Mouse (Mus musculus): Measurements from ENCODE around the gene Irf8. TPM values are rescaled to one million over a fixed set of nuclear protein-coding genes. Genes with fewer than 3 reads are reported as not detected.

The Irf8 gene
- 4.2 and 4.8 TPM in 2 replicates for polyA plus RNA-seq (2015; fragmentation: Nextera tagmentation; extraction: Ambion mirVana)

DNA sequence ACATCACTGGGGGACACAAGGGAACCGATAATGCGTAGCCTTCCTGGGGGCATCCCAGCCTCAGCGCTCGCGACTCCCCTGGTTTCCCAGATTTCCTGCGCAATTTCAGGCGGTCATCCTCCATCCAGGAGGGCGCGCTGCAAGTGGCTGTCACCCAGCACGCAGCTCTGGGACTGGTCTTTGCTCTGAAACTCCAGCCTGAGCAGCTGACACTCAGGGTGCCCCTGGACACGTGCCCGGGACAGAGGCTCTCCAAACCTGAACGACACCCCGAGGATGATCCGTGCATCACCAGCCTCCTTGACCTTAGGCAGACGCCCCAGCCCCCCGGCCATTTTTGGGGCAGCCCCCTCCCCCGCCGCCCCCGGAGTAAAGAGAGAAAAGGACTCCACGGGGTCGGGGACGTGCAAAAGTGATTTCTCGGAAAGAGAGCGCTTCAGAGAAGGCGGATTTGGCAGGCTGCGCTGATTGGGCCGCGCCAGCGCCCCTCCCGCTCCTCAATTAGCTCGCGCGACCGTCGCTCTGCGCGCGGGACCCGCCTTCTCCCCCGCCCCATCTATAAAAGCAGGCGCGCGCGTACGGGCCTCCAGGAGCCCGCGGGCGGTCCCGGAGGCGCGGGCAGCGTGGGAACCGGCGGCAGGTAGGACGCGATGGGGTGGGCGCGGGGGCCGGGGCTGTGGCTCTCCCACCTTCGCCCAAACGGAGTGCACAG is at the start of gene Irf8:
Irf8 (plus strand) TSS at position 589 of the 712 bp plus-strand sequence.
- peak within 1 kb of the TSS; percentile 61 for H3K4me3 ChIP-seq (ENCODE audit: low read length)
- H3K27me3 ChIP-seq (replicated peaks; ENCODE audit: control insufficient read depth, insufficient read depth, low read length) = peaks cover 20% of the 10 kb centered on the region
- under 1% methylated on average over 50 of the region's 62 CpGs for WGBS
- peaks cover 6% of the 10 kb centered on the region for H3K4me1 ChIP-seq (ENCODE audit: control insufficient read depth, insufficient read depth, low read depth, low read length)
- no peaks in the 10 kb centered on the region for H3K36me3 ChIP-seq (ENCODE audit: control insufficient read depth, insufficient read depth, low read length)
- H3K9ac ChIP-seq (ENCODE audit: low read depth, low read length) = peak within 1 kb of the TSS; percentile 65
- no peaks in the 10 kb centered on the region for H3K9me3 ChIP-seq (ENCODE audit: control insufficient read depth, low read length)
- ATAC-seq = peak; percentile 91
- no peak within 1 kb of the TSS for H3K27ac ChIP-seq (ENCODE audit: low read depth, low read length)
- H3K4me2 ChIP-seq (ENCODE audit: low read length) = peak within 1 kb of the TSS; percentile 98

DNA sequence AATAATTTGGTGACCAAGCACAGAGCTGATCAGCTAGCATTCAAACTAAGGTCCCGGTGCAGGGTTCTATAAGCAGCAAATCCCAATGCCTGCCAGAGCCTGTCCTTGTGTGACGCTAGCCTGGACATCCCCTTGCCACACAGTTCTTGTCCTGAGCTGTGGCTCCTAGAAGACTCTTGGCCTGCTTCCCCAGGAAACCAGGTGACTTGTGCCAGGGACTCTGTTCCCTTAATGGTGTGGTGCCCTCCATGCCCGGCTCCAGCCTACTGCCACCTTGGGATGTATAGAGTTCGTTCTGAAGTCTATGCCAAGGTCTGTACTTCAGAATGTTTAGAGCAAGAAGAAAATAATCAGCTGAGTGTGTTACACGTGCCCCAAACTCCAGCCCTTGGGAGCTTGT is 49.6 kb upstream of the Irf8 start:
- Histone ChIP-seq H3K4me2 (ENCODE audit: low read length) (no peak overlapping the region), H3K4me1 (ENCODE audit: control insufficient read depth, insufficient read depth, low read depth, low read length) (no peaks in the 10 kb centered on the region), H3K4me3 (ENCODE audit: low read length) (no peak overlapping the region), H3K27ac (ENCODE audit: low read depth, low read length) (no peak overlapping the region), H3K9me3 (ENCODE audit: control insufficient read depth, low read length) (no peaks in the 10 kb centered on the region), H3K36me3 (ENCODE audit: control insufficient read depth, insufficient read depth, low read length) (no peaks in the 10 kb centered on the region), H3K27me3 (replicated peaks; ENCODE audit: control insufficient read depth, insufficient read depth, low read length) (no peaks in the 10 kb centered on the region), H3K9ac (ENCODE audit: low read depth, low read length) (no peak overlapping the region)
- 83% methylated on average over 5 of the region's 5 CpGs for WGBS
- ATAC-seq = no peak

DNA sequence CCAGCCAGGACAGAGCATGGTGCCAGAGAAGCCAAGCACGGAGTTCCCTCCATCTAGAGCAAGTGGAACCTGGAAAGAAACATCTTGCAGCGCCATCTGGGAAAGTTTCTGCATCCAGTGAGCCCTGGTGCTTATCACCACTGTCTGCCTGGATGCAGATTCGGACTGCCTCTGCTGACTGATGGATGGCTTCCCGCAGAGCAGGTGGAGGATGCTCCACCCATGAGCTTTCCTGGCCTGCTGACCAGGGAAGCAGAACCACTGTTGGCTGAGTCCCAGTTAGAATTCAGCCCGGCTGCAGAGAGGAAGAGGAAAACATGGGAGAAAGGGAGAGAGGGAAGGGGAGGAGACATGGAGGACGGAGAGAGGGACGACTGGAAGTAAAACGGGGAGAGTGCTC is 48.4 kb upstream of the Irf8 start:
- H3K4me2 ChIP-seq (ENCODE audit: low read length) = no peak overlapping the region
- no peaks in the 10 kb centered on the region for H3K4me1 ChIP-seq (ENCODE audit: control insufficient read depth, insufficient read depth, low read depth, low read length)
- H3K9ac ChIP-seq (ENCODE audit: low read depth, low read length) = no peak overlapping the region
- no peaks in the 10 kb centered on the region for H3K27me3 ChIP-seq (replicated peaks; ENCODE audit: control insufficient read depth, insufficient read depth, low read length)
- no peak overlapping the region for H3K27ac ChIP-seq (ENCODE audit: low read depth, low read length)
- no peak for ATAC-seq
- H3K4me3 ChIP-seq (ENCODE audit: low read length) = no peak overlapping the region
- H3K36me3 ChIP-seq (ENCODE audit: control insufficient read depth, insufficient read depth, low read length) = no peaks in the 10 kb centered on the region
- 68% methylated on average over 8 of the region's 8 CpGs for WGBS
- H3K9me3 ChIP-seq (ENCODE audit: control insufficient read depth, low read length) = no peaks in the 10 kb centered on the region

DNA sequence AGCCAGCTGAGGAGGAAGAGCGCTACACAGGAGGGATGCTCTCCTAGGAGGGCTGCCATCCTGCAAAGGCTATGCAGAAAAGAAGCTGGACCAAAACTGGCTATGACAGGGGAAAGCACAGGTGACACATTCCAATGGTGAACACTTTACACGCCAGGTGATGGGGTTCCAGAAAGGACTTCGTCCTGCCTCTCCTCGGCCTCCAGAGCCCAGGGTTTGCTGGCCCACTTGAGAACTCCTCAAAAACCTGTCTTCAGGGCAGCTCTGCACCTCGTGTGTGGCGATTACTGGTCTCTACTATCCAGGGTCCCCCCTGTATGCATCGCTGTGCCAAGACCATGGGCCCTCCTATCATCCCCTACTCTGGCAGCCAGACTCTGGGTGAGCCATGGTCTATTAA is 47.6 kb upstream of the Irf8 start:
- 86% methylated on average over 7 of the region's 7 CpGs for WGBS
- H3K27ac ChIP-seq (ENCODE audit: low read depth, low read length) = no peak overlapping the region
- no peaks in the 10 kb centered on the region for H3K9me3 ChIP-seq (ENCODE audit: control insufficient read depth, low read length)
- no peaks in the 10 kb centered on the region for H3K4me1 ChIP-seq (ENCODE audit: control insufficient read depth, insufficient read depth, low read depth, low read length)
- no peak for ATAC-seq
- no peak overlapping the region for H3K4me2 ChIP-seq (ENCODE audit: low read length)
- H3K4me3 ChIP-seq (ENCODE audit: low read length) = no peak overlapping the region
- no peaks in the 10 kb centered on the region for H3K27me3 ChIP-seq (replicated peaks; ENCODE audit: control insufficient read depth, insufficient read depth, low read length)
- H3K9ac ChIP-seq (ENCODE audit: low read depth, low read length) = no peak overlapping the region
- no peaks in the 10 kb centered on the region for H3K36me3 ChIP-seq (ENCODE audit: control insufficient read depth, insufficient read depth, low read length)

DNA sequence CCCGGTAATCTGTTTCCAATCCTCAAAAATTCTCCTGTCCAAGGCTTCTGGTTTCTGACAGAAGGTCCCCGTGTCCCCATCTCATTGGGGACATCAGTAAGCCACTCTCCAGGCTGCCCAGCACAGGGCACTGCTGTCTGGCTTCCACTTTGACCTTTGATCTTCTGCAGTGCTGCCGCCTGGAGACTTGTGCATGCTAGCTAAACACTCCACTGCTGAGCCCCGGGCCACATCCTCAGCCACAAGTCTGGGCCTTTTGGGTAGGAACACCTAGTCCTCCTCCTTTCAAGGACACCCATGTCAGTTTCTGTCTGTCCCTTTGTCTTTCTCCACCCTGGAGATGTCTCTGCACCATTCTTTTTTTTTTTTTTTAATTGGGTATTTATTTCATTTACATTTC is 43.2 kb upstream of the Irf8 start:
- Histone ChIP-seq H3K27me3 (replicated peaks; ENCODE audit: control insufficient read depth, insufficient read depth, low read length) (no peaks in the 10 kb centered on the region), H3K36me3 (ENCODE audit: control insufficient read depth, insufficient read depth, low read length) (no peaks in the 10 kb centered on the region), H3K27ac (ENCODE audit: low read depth, low read length) (no peak overlapping the region), H3K4me3 (ENCODE audit: low read length) (no peak overlapping the region), H3K9me3 (ENCODE audit: control insufficient read depth, low read length) (no peaks in the 10 kb centered on the region), H3K9ac (ENCODE audit: low read depth, low read length) (no peak overlapping the region), H3K4me1 (ENCODE audit: control insufficient read depth, insufficient read depth, low read depth, low read length) (peaks cover 6% of the 10 kb centered on the region), H3K4me2 (ENCODE audit: low read length) (no peak overlapping the region)
- 73% methylated on average over 4 of the region's 4 CpGs for WGBS
- ATAC-seq = no peak

DNA sequence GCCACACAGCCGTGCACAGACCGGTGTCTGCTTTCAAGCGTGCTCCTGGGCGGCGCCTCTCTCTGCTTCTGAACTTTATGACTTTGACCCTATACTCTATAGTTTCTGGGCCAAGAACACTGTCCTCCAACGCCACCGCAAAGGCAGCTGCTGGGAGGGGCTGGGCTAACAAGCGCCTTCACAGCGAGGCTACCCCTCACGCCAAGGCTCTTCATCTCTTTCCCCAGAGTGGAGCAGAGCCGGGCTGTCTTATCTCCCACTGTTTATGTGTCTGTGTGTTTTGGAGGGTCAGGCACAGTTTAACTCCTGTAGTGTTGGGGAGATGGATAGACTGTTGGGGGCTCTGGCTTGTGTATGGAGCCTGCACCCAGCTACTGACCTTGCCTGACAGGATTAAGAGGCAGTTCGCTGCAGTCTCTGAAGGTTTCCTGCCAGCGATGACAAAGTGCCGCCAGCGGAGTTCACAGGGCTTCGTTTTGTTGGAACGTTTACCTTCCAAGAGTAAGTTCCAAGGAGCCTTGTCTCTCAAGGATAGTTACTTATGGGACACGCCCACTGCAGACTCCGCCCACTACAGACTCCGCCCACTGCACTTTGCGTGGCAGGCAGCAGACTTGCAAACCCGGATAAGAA is 42.2 kb upstream of the Irf8 start:
- Histone ChIP-seq H3K9me3 (ENCODE audit: control insufficient read depth, low read length) (no peaks in the 10 kb centered on the region), H3K4me3 (ENCODE audit: low read length) (no peak overlapping the region), H3K4me1 (ENCODE audit: control insufficient read depth, insufficient read depth, low read depth, low read length) (peaks cover 6% of the 10 kb centered on the region), H3K36me3 (ENCODE audit: control insufficient read depth, insufficient read depth, low read length) (no peaks in the 10 kb centered on the region), H3K9ac (ENCODE audit: low read depth, low read length) (no peak overlapping the region), H3K27ac (ENCODE audit: low read depth, low read length) (no peak overlapping the region), H3K27me3 (replicated peaks; ENCODE audit: control insufficient read depth, insufficient read depth, low read length) (no peaks in the 10 kb centered on the region), H3K4me2 (ENCODE audit: low read length) (no peak overlapping the region)
- 54% methylated on average over 22 of the region's 22 CpGs for WGBS
- ATAC-seq = no peak

DNA sequence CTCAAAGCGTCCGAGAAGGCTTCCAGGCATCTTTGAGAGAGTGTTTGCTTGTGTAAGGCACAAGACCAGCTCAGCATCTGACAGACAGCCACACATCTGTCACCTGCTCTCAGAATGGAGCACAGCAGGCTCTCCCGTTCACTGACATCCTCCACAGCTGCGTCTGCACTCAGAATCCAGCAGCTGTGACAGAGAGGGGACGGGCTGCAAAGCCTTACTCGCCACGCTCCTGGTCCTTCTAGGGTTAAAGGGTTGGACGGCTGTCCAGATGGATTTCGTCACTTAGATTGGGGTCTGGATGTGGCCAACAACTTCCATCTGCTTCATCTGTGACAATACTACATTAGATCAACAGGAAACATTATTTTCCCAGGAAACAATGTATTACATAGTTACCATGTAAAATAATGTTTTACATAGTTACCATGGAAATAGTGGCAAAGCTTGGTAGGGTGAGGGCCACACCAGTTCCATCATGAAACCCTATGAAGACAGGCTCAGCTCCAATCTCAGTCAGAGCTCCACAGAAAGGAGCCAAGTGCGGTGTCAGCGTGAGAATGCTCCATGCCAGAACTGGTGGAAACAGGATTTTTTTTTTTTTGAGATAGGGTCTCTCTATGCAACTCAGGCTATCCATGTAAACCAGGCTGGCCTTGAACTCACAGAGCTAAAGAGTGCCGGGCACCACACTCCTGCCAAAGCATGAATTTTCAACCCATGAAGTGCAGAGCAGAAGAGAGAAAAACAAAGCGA is 39.6 kb upstream of the Irf8 start:
- H3K27ac ChIP-seq (ENCODE audit: low read depth, low read length) = no peak overlapping the region
- 43% methylated on average over 13 of the region's 13 CpGs for WGBS
- no peaks in the 10 kb centered on the region for H3K36me3 ChIP-seq (ENCODE audit: control insufficient read depth, insufficient read depth, low read length)
- H3K4me2 ChIP-seq (ENCODE audit: low read length) = no peak overlapping the region
- H3K4me1 ChIP-seq (ENCODE audit: control insufficient read depth, insufficient read depth, low read depth, low read length) = peaks cover 6% of the 10 kb centered on the region
- H3K4me3 ChIP-seq (ENCODE audit: low read length) = no peak overlapping the region
- H3K9ac ChIP-seq (ENCODE audit: low read depth, low read length) = no peak overlapping the region
- H3K9me3 ChIP-seq (ENCODE audit: control insufficient read depth, low read length) = no peaks in the 10 kb centered on the region
- H3K27me3 ChIP-seq (replicated peaks; ENCODE audit: control insufficient read depth, insufficient read depth, low read length) = no peaks in the 10 kb centered on the region
- ATAC-seq = no peak

DNA sequence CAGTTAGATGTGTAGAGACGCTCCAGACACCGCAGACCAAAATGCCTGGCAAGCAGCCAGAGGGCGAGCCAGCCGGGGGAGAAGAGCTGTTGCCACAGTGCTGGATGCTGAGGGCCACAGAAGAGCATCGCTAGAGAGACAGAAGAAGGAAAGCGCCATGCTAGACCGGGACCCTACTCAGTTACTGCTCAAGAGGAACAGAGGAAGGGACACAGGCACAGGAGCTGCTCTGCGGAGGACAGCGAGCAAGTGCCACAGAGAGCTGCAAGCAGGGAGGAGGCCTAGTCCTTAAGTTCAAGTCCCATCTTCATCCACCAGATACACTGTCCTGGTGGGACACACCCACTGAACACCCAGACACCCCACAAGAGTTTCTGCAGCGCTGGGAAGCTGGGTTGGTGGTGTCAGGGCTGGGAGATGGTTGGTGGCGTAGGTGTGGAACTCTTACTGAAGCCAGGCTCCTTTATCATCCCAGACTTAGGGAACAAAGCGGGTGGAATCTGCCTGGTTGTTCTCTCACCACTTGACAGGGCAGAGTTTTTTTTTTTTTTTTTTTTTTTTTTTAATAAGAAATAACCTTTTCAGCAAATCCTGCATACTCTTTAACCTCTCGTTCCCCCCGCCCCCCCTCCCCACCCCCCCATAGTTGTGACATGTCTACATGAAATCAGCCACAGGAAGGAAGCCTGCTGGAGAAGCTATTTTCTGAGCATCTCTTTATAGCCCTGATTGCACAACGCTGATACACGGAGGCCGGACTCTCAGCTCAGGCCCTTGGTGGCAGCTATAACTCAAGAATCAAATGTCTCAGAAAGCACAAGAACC is 38.8 kb upstream of the Irf8 start:
- H3K4me3 ChIP-seq (ENCODE audit: low read length) = no peak overlapping the region
- H3K36me3 ChIP-seq (ENCODE audit: control insufficient read depth, insufficient read depth, low read length) = no peaks in the 10 kb centered on the region
- H3K4me2 ChIP-seq (ENCODE audit: low read length) = no peak overlapping the region
- H3K9ac ChIP-seq (ENCODE audit: low read depth, low read length) = no peak overlapping the region
- 69% methylated on average over 17 of the region's 17 CpGs for WGBS
- no peaks in the 10 kb centered on the region for H3K9me3 ChIP-seq (ENCODE audit: control insufficient read depth, low read length)
- H3K4me1 ChIP-seq (ENCODE audit: control insufficient read depth, insufficient read depth, low read depth, low read length) = peaks cover 6% of the 10 kb centered on the region
- H3K27ac ChIP-seq (ENCODE audit: low read depth, low read length) = no peak overlapping the region
- ATAC-seq = no peak
- H3K27me3 ChIP-seq (replicated peaks; ENCODE audit: control insufficient read depth, insufficient read depth, low read length) = no peaks in the 10 kb centered on the region

DNA sequence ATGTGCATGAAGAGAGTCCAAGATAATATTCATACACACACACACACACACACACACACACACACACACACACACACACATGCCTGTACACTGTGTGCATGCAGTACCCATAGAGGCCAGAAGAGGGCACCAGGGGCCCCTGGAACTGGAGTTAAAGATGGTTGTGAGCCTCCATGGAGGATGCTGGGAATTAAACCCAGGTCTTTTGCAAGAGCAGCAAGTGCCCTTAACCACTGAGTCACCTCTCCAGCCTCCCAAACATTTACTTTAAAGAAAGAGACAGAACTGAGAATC is 38.2 kb upstream of the Irf8 start:
- Histone ChIP-seq H3K9me3 (ENCODE audit: control insufficient read depth, low read length) (no peaks in the 10 kb centered on the region), H3K4me2 (ENCODE audit: low read length) (no peak overlapping the region), H3K9ac (ENCODE audit: low read depth, low read length) (no peak overlapping the region), H3K4me3 (ENCODE audit: low read length) (no peak overlapping the region), H3K27me3 (replicated peaks; ENCODE audit: control insufficient read depth, insufficient read depth, low read length) (no peaks in the 10 kb centered on the region), H3K36me3 (ENCODE audit: control insufficient read depth, insufficient read depth, low read length) (no peaks in the 10 kb centered on the region), H3K27ac (ENCODE audit: low read depth, low read length) (no peak overlapping the region), H3K4me1 (ENCODE audit: control insufficient read depth, insufficient read depth, low read depth, low read length) (peaks cover 6% of the 10 kb centered on the region)
- no peak for ATAC-seq

All from hindbrain, embryonic 16.5 days (tissue).